Mouse (Mus musculus) frontal cortex, postnatal 14 days (tissue): ENCODE measurements around the gene Rasgef1c.

Experiments used
- DNase-seq, 2 experiments: peaks; one replicate each; pipeline ENCODE4 v3.0.0; 2022; ENCODE audit warnings: low spot score in 2 of 2

Rasgef1c gene

GRCm38 (mm10) chr11:49926183-49926582 lies 24.5 kb downstream of the Rasgef1c start:
- DNase-seq = no peak

- no peak for DNase-seq
These were observed 25.5 kb downstream of the Rasgef1c start for GRCm38 (mm10) chr11:49927169-49927568.

- no peak for DNase-seq
These were observed 26.0 kb downstream of the Rasgef1c start for GRCm38 (mm10) chr11:49927670-49928069.

GRCm38 (mm10) chr11:49931037-49931625 lies 29.5 kb downstream of the Rasgef1c start:
- no peak for DNase-seq

- DNase-seq = no peak
These were observed 30.2 kb downstream of the Rasgef1c start for GRCm38 (mm10) chr11:49931853-49932252.

GRCm38 (mm10) chr11:49933811-49934210 lies 32.2 kb downstream of the Rasgef1c start:
- no peak for DNase-seq

- peak in 1 of 2 experiments; percentile 52 for DNase-seq
These were observed 32.7 kb downstream of the Rasgef1c start for GRCm38 (mm10) chr11:49934322-49934721.

- DNase-seq = no peak
These were observed 34.8 kb downstream of the Rasgef1c start for GRCm38 (mm10) chr11:49936458-49936857.

GRCm38 (mm10) chr11:49937779-49938178 lies 36.1 kb downstream of the Rasgef1c start:
- DNase-seq = no peak

GRCm38 (mm10) chr11:49938258-49939164 lies 36.9 kb downstream of the Rasgef1c start:
- DNase-seq = peak; percentile 34 to 64

GRCm38 (mm10) chr11:49942841-49943240 lies 41.2 kb downstream of the Rasgef1c start:
- no peak for DNase-seq

GRCm38 (mm10) chr11:49943901-49944300 lies 42.3 kb downstream of the Rasgef1c start:
- DNase-seq = no peak

- no peak for DNase-seq
These were observed 44.1 kb downstream of the Rasgef1c start for GRCm38 (mm10) chr11:49945726-49946125.

GRCm38 (mm10) chr11:49949839-49950238 lies 48.2 kb downstream of the Rasgef1c start:
- peak in 1 of 2 experiments; percentile 38 for DNase-seq

GRCm38 (mm10) chr11:49953616-49954015 lies 52.0 kb downstream of the Rasgef1c start:
- DNase-seq = no peak

- DNase-seq = peak; percentile 55 to 73
These were observed 54.1 kb downstream of the Rasgef1c start for GRCm38 (mm10) chr11:49955577-49956261.

- no peak for DNase-seq
These were observed 56.4 kb downstream of the Rasgef1c start for GRCm38 (mm10) chr11:49958017-49958416.

GRCm38 (mm10) chr11:49961098-49961740 lies 59.6 kb downstream of the Rasgef1c start:
- peak in 1 of 2 experiments; percentile 72 for DNase-seq

- no peak for DNase-seq
These were observed 63.7 kb downstream of the Rasgef1c start for GRCm38 (mm10) chr11:49965320-49965719.

- DNase-seq = no peak
These were observed 68.1 kb downstream of the Rasgef1c start for GRCm38 (mm10) chr11:49969692-49970091.

GRCm38 (mm10) chr11:49973657-49974340 lies 72.2 kb downstream of the Rasgef1c start:
- no peak for DNase-seq
